Mouse (Mus musculus) urinary bladder, postnatal 10 days (tissue): Measurements from ENCODE around the gene Prdx2.

ENCODE experiments used
- DNase-seq: peaks from one replicate; pipeline ENCODE4 v3.0.0; 2022; ENCODE audit warnings: low spot score

Gene Prdx2

GRCm38 (mm10) chr8:85007686-85008085 lies 38.3 kb downstream of the Prdx2 start:
- no peak for DNase-seq

GRCm38 (mm10) chr8:85011242-85011641 lies 41.9 kb downstream of the Prdx2 start:
- DNase-seq, result no peak

DNA sequence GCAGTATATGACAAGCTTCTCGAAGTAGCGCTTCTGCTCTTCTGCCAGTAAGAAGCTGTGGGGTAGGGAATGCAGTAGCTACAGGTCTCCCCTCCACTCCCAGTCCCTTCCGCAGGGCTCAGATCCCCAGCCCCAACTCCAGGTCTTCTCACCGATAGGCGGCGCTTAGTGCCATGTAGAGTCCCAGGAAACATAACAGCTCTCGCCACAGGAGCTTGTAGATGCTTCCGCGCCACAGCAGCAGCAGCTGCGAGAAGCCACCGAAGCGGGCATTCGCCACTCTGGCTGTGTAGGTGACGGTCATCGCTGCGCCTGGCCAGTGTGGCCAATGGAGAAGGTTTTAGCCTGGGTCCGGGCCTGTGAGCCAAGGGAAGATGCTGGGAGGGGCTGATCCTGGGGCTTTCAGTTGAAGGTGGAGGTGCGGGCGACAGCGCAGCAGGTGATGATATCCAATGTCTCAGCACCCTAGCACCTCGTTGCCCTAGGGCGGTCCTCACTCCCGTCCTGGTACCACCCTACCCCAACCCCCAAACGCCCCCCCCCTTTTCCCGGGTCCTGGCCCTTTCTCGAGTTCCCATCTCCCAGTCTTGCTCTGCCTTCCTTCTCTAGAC lies 43.9 kb downstream of the Prdx2 start:
- no peak for DNase-seq

GRCm38 (mm10) chr8:85014431-85014830 lies 45.0 kb downstream of the Prdx2 start, which contains the start of gene Best2:
Gene Best2 (minus strand): TSS chr8:85014531.
- DNase-seq, result no peak

DNA sequence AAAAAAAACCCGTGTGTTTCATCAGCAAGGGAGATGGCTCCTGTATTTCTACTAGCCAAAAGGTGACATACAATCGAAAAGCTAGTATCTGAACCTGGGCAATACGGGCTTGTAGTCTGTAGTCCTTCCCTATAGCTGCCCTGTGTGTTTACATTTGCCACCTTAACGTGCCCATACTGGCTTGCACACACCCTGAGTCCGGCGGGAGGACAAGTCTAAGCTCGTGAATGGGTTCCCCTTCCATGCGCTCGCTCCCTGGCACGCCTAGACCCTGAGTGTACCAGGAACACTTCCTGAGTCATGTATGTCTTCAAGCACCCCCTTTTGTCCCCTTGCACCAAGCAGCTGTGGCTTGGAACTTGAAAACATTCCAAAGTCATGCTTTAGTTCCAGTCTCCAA lies 47.3 kb downstream of the Prdx2 start:
- DNase-seq, result no peak

- DNase-seq, result no peak
These were observed 47.8 kb downstream of the Prdx2 start for GRCm38 (mm10) chr8:85017209-85017608.

DNA sequence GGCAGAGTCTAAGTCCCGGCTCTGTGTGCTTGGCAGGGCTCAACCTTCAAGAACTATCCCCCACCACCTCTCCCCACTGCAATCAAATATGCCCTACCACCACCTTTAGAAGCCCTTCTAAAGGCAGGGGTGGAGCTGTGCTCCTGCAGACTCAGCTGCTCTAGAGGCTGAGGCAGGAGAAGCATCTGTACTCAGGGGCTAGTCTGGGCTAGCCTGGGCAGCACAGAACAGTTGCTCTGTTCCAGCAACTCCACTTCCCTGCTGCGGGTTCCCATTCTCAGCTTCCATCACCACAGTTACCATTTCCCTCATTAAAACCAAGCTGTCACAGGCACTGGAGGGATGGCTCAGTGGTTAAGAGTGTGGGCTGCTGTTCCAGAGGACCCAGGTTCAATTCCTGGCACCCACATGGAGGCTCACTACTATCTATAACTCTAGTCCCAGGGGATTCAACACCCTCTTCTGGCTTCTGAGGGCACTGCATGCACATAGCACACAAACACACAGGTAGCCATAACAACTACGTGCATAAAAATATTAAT lies 52.2 kb downstream of the Prdx2 start:
- no peak for DNase-seq

DNA sequence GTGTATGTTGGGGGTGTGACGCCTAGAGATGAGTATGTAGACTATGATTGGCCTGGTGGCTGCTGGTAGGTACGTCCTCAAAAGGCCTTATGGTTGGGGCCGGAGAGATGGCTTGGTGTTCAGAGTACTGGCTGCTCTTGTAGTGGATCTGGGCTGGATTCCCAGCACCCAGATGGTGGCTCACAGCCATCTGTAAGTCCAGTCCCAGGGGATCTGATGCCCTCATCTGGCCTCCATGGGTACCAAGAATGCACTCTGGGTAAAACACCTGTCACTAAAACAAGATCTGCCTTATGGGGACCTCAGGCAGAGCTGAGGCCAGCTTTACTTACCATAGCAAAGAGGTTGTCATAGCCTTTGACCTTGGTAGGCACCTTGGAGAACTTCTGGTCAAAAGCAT lies 54.5 kb downstream of the Prdx2 start:
- DNase-seq, result no peak
